Mouse (Mus musculus) layer of hippocampus, adult 18-20 months (tissue): ENCODE results near the gene Gk5. TPM values are rescaled to one million over a fixed set of nuclear protein-coding genes. Genes with fewer than 3 reads are reported as not detected.
"Not testable (repeated sequence)": the region's sequence is repeated elsewhere in the genome, so short reads cannot be mapped to it uniquely, and the experiment has no call there.

Source experiments
- DNase-seq, 2 experiments: peaks; one replicate each; pipeline ENCODE4 v3.0.0; 2022; ENCODE audit warnings: low spot score in 2 of 2
- total RNA-seq, 2 experiments: library from RNA; stranded (reverse); gene quantifications; 2 replicates each; pipeline ENCODE4 v1.2.3; 2021

Gk5 gene
- total RNA-seq, 2 experiments from 2014 or later, result 3.3 TPM

DNA sequence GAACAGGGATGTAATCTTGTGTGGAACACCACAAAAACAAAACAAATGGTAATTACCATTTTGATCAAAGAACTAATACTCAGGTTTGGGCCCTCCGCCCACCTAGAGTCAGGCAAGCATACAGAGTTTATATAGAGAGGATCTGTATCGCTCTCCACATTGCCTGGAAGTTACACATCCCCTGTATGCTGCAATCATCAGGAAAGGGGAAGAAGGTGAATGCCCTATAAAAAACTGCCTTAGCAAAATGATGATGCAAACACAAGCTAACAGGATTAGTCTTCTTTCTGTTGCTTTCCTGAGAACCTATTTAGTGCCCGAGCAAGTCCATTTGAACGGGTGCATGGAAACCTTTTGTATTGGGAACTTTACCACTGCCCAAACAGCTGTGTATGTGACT lies 24.5 kb downstream of the Gk5 start:
- DNase-seq, result no peak

DNA sequence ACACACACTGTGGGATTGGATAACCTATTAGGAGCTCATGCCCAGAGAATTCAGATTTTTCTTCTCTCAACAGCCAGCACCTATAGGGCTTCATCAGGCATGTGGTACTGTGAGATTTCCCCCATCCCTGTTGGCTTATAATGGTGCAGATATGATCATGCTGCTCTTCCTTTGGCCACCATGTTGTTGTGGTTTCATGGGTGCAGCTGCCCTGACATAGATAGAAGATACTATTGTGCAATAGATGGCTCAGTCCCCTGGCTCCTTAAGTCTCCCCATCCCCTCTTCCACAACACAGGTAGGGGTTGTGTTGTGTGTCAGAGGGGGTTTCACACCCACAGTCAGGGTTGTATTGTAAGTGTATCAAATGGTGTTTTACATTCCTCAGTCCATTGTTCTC lies 25.7 kb downstream of the Gk5 start:
- no peak for DNase-seq

DNA sequence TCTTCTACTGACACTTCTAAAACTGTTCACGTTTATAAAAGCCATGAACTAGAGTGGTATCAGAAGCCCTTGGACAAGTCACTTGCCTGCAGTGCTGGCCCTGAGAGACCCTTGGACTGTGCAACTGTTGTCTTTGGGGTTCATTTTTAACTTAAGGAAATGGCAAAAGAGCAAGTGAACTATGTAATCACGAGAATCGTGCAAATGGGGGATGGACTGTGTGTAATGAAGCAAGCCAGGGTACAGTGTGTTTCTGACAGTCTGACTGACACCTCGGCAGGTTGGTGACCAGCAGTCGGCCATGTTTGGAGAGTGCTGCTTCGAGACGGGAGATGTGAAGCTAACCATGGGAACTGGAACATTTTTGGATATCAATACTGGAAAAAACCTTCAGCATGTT lies 33.6 kb downstream of the Gk5 start:
- no peak for DNase-seq

DNA sequence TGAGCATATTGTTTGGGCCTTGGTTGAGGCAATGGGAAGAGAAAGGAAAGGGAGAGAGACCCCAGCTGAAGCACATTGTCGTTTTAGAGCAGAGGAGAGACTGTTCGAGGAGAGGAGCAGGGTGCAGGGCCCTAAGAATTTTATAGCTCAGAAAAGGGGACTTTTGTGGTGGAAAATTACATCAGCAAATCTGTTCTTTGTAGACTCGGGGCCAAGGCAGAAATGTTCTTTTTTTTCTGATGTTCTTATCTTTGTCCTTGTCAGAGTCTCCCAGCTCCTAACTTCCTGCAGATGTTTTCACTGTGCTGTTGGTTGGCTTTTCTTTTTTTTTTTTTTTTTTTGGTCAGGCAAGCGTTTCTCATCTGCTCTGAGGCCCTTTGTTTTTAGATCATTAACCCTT lies 39.3 kb downstream of the Gk5 start:
- DNase-seq, result no peak

DNA sequence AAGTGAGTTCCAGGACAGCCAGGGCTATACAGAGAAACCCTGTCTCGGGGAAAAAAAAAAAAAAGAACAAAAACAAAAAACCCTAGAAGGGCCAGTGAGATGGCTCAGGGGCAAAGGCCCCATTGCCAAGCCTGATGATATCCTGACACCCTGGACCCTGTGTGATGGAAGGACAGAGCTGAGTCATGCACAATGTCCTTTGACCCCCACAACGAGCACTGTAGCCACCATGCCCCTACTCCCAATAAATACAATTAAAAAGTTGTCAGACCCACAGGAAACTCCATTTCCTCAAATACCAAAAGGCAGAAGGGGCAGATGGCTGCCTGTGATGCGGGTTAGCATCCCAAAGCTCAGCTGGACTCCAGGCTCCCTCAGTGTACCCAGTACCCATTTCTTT lies 39.9 kb downstream of the Gk5 start:
- no peak for DNase-seq

DNA sequence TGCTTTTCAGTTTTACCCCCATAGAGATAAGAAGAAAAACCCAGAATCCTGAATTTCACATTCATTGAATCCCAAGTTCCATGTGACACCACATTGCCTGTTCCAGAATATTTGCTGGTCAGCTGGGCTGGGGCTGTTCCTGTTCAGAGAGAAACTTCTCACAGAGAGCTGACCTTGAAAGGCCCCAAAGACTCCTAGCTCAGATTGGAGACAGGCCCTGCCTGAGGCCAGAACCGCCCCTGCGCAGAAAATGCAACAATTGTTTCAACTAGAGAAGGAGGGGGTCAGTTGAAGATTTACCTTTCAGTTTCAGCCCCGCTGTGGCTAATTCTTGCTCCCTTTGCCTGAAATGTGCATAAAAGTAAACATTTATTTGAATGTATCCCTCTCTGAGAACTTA lies 41.6 kb downstream of the Gk5 start:
- no peak for DNase-seq

DNA sequence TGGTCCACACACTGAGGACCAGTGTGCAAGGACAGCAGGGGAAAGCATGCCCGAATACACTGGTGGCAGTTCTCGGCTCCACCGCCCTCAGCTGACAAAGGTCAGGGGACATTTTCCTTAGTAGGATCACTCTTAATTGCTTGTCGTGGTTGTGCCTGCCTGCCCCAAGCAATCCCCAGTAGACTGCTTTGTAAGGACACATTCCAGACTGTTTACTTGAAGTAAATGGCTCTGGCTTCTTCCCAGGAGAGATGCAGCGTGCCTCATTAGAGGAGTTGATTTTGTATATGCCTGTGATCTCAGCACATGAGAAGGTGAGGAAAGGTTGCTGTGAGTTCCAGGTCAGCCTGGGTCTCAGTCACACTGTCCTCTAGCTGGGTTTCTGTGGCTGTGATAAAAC lies 43.3 kb downstream of the Gk5 start:
- DNase-seq, result no peak

DNA sequence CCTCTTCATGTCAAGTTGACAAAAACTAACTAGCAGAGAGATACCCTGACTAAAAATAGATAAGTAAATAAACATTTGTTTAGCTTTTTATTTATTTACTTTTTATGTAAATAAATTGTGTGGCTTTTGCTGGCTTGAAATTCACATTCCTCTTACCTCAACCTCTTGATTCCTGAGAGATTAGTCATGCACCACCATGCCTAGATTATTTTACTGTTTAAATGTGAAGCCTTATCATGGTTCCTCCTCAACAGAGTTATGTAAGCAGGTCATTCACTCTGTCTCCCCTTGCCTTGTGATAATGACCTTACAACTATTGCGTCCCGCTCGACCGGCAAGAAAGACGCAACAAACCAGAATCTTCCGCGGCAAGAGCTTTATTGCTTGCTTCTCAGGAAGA lies 44.3 kb downstream of the Gk5 start:
- DNase-seq, result no peak

DNA sequence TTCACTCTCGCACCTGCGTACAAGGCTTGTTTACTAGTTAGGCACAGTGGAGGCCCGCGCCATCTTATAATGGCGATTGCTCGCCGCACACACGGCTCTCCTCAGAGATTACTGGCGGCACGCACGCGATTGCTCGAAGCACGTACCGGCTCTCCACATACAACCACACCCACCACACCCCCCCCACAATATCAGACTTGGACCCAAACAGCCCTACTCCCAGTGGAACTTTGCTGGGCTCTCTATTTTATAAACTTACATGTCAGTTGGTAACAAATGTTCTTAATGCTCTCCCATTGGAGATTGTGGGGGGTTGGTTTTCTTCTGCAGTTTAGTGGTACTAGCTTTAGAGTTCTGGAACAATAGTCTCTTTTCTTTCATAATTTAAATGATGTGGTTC lies 44.8 kb downstream of the Gk5 start:
- DNase-seq, result not testable (repeated sequence)

DNA sequence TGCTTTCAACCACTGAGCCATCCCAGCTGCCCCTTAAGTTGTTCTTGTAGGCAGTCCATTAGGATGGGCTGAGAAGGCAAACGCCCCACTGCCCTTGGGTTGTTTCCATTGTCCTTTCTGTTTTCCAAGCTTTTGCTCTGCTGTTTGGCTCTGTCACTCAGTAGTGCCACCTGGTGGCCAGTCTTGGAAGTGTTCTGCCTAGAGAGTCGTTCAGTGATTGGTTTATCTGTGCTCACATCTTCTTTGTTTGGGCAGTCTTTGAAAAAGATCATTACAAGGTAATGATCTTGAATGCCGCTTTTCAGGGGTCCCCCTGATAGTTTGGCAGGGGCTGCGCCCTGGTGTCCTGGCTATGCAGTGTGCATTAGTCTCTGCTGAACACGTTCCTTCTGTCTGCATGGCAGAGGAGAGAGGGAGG lies 48.0 kb downstream of the Gk5 start:
- peak; percentile 10 to 62 for DNase-seq

DNA sequence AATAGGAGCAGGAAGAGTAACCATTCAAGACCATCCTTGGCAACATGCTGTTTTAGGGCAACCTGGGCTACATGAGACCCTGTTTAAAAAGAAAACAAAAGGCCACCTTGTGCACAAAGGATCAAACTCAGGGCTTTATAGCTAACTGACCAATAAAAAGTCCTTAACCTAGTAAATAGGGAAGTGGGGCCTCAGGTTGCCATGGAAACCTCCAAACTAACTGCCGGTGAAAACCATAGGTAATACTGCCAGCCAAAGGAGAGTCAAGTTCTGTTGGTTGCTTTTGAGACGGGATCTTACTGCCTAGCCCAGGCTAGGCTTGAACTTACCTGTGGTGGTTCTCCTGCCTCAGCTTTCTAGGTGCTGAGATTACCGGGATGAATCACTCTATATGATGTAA lies 51.4 kb downstream of the Gk5 start:
- no peak for DNase-seq

DNA sequence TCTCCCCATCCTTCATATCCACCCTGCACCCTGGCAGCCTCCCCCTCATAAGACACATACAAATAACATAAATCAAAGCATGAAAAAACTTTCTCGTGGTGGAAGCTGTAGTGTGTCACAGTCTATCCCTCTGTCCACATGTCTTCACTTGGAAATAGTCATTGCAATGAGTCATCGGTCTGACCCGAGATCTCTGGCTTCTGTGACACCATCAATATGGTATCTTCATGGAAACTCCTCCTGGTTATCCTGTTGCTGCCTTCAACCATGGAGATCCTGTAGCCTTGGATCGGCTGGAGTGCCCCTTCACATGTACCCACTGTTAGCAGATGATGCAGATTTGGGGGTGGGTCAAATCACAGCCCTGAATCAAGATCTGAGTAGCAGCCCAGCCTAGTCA lies 65.7 kb downstream of the Gk5 start:
- no peak for DNase-seq

DNA sequence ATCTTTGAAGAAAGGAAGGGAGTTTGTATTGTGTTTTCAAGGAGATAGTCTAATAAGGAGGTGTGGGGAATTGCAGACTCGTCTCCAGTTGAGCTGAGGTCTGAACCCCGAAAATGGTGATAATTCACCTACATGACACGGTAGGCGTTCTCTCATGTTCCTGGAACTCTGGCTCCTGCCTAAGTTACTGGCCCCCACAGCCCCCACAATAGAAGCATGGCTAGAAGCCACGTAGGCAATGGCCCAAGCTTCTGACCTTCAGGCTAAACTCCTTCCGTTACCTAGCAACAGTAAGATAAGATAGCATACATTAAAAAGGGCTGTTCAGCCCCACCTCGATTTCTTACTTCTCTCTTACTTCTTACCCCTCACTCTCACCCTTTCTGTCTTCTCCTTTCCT lies 67.5 kb downstream of the Gk5 start:
- DNase-seq, result no peak

DNA sequence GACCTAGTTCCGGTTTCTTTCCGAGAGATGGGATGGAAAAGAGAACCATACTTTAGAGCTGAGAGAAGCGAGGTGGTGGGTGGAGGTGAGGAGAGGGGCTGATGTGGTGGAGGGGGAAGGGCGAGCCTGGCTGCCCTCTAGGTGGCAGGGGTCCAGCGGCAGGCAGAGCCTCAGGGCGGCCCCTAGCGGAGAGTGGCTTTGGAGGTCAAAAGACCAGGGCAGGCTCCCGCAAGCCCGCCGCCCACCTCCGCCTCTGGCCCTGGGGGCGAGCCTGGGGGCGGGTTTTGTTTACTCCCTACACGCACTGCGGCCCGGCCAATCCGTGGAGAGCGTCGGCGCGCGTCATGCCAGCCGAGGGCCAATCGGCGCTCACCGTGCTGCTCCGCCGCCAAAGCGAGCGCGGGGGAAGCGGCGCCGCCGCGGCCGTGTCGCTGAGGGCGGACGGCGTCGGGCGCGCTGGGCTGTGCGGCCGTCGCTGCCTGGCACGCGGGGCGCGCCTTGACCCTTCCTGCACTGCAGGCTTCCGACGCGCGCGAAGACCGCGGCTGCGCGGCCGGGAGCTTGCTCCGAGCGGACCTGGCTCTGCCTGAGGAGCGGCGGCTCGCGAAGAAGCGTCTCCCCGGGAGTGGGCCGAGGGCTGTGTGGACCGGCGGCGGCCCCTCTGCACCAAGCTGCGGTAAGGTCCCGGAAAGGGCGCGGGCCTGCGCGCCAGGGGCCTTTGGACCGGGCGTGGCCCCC lies 76.9 kb downstream of the Gk5 start, which contains the start of gene Tfdp2:
Gene Tfdp2, plus strand, starts transcription at position 391 of the 738 bp plus-strand sequence.
- DNase-seq, result peak; percentile 86 to 91

DNA sequence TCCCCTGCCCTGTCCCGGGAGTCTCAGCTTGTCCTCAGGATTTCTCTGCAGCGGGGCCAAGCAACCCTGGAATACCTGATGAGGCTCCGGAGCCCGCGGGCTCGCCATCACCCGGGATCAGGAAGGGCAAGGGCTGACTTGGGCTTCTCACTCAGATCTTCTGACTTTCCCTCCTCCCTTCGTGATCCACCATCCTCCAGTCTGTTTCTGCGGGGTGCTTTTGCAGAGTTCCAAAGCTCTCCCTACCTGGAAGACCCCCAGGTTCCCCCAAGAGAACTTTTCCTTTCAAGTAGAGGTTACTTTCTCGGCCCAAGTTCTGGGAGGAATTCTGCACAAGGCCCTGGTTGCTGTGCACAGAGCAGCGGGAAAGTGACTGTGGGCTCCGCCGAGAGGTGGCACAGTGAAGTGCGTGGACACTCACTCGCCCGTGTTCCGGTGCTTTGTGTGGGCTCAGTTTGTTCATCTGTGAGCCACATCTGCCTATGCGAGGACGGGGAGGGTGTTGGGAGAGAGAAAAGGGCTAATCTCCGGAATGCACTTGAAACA lies 77.5 kb downstream of the Gk5 start:
- peak; percentile 26 to 70 for DNase-seq

DNA sequence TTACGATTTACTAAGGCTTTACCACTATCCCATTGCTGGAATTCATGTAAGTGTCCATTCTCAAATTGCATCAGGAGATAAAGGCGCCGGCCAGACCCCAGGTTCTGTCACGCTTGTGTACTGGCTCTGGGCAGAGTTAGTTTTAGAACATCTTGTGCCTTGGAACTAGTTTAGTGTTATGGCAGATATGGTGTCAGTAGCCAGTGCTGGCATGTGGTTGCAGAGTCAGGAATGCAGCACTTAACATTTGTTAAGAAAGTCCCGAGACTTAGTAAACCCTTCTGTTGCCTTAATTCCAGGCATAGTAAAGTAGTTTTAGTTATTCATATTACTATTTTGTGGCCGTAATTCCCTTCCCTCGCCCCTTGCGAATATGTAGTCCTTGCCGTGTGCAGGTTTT lies 78.6 kb downstream of the Gk5 start:
- no peak for DNase-seq

DNA sequence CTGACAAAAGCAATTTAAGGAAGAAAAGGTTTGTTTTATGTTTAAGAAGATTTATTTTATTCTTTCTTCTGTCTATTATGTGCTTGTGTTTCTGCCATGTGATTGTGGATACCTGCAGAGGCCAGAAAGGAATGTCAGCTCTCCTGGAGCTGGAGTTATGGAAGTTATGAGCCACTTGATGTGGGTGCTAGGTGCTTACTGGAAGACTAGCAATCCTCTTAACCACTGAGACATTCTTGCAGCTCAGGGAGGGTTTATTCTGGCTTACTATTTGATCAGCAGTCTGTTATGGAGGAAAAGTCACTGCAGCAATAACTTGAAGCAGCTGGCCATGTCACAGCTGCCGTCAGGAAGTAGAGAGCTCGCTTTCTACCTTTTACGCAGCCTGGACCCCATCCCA lies 84.5 kb downstream of the Gk5 start:
- DNase-seq, result no peak

DNA sequence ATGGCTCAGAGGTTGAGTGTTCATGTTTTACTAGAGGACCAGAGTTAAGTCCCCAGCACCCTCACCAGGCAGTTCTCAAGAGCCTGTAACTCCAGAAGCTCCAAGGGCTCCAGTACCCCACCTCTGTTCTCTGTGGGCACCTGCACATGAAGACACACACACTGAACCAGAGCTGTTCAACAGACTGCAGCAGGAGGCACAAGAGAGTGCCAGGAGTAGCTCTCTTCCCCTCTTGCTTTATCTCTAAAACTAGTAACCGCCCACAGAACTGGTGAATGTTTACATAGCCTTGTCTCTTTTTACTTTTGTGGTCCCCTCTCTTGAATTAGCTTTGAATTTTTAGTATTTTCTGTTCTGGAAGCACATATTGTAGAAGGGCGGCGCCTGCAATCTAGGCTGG lies 88.3 kb downstream of the Gk5 start:
- no peak for DNase-seq

DNA sequence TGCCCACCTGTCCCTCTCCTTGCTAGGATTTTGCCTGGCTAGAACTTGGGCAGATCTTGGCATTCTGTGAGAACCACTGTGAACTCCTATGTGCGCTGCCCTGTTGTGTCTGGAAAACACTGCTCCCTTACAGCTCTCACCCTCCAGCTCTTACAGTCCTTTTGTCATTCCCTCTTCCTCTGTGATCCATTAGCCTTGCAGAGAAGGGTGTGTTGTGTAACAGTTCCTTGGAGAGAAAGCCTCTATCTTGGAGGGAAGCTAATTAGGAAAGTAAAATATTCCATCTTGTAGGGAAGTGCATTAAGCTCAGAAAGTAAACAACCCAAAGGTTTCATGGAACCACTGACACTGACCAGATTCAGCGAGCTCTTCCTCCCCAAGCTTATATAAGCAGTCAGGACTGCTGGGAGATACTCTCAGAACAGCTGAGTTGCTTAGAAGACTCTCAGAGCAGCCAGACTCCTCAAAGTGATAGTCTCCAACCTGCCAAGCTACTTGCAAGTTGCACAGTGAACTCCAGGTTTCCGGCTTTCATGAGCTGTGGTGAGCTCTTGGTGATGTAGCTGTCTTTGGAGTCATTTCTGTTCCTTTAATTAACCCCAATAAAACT lies 94.0 kb downstream of the Gk5 start:
- no peak for DNase-seq

DNA sequence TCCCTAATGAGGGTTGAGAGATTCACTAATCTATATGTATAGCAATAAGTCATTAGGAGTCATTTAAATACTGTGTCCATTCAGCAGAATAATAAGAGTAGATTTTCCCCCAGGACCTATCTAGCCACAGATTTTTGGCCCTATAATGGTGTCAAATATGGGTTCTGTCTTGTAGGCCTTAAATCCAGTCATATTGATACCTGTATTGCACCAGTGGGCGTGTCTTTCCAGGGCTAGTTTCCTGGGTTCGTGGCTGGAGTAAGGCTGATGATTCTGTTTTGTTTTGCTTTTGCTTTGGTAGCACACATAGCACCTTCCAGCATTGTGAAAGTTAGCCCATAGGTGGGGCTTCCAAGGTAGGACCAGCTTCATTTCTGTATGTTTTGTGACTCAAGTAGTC lies 95.0 kb downstream of the Gk5 start:
- no peak for DNase-seq

DNA sequence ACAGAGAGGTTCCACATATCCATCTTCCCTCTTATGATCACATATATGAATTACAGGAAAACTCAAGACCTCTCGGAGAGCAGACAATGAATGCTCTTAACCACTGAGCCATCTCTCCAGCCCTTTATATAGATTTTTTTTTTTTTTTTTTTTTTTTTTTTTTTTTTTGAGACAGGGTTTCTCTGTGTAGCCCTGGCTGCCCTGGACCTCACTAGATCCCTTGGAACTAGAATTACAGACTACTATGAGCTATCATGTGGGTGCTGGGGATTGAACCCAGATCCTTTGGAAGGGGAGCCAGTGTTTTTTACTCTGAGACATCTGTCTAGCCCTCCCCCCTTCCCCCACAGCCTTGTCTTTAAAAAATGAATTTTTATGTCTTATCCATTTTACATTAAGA lies 98.1 kb downstream of the Gk5 start:
- no peak for DNase-seq

DNA sequence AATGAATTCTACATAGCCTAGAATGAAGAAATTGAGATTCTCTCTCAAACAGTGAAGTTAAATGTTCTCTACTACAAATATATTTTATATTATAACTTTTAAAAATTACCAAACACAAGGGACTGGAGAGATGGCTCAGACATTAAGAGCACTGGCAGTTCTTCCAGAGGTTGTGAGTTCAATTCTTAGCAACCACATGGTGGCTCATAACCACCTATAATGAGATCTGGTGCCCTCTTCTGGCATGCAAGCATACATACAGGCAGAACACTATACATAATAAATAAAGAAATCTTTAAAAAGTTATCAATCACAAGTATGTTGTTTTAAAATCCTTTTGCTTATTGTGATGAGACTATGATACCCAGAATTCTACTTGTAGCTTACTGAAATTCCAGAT lies 98.6 kb downstream of the Gk5 start:
- no peak for DNase-seq

DNA sequence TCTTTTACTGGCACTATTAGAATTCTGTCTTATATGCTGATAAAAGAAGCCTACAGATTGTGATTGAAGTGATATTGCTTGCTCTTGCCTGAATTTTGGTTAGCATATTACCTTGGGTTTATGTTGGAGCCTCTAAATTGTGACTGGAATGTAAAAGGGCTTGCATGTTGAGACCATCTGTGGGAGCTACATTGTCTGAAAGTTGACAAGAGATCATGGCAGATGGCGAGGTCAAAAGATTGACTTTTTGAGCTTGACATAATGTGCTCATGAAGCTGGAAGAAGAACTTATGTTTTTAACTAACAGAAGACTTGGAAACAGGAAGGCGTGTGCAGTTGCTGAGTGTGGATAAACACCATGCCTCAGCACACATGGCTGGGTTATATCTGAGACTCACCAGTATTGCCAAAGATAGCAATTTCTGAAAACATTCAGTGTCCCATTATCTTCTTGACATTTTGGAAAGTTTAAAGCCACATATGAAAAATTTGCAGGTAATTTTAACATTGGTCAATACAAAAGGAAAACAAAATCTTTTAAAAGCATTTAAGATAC lies 100.0 kb downstream of the Gk5 start:
- DNase-seq, result peak in 1 of 2 experiments; percentile 19
